Mouse (Mus musculus) ovary, postnatal 14 days (tissue): ENCODE data around the gene Trappc10.
A peak's percentile ranks its signal among the peaks of the same experiment; 100 is the strongest.

ENCODE experiments used
- DNase-seq: peaks from one replicate; pipeline ENCODE4 v3.0.0; 2022; ENCODE audit warnings: low spot score

Gene Trappc10

DNA sequence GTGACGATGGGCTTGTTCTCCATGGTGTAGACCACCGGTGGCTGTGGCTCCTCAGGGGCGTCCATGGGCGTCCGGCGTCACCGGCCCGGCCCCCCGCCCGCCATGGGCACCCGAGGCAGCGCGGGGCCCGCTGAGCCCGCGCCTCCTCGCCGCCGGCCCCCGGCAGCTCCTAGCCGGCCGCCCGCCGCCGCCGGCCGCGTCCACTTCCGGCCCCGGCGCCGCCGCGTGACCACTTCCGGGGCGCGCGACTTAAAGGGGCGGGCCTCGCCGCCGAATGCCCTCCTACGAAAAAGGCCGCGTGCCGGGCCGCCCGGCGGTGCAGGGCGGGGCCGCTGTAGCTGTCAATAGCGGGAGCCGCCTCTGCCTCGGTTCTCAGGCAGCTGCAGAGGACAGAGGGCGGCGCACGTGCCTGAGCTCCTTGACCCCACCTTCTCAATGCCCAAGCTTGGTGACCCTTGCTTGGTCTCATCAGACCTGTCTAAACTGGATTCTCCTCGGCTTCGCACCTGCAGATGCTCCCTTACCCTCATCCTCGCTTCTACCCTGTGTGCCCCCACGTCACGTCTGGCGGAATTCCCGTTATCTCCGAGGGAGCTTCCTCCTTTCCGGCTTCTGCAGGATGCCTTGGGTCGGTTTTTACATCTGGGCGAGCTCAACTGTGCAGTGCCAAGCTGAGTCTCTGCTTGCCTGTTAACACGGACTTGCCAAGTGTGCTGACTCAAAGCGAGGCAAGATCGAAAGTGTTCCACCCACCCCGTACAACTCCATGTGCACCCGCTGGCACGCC lies at the start of gene Trappc10:
Gene Trappc10 (minus strand): TSS at position 204 of the 787 bp plus-strand sequence.
- peak; percentile 75 for DNase-seq

DNA sequence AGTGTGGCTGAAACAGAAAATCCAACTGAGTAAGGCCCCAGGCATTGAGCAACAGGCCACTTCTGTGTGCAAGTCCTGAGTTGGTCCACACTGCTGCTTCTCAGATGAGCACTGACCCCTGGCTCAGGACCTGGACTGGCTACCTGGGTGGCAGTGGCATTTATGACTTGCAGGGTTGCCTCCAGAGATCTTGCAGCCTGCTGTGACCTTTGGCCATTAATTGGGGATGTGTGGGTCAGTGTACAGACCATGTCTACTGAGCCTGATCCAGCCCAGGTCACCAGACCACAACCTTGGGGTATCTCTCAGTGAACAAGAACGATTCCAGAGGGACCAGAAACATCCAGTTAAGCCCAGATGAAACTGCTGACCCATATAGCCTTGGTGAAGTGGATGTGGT lies 49.1 kb upstream of the Trappc10 start:
- DNase-seq, result no peak

DNA sequence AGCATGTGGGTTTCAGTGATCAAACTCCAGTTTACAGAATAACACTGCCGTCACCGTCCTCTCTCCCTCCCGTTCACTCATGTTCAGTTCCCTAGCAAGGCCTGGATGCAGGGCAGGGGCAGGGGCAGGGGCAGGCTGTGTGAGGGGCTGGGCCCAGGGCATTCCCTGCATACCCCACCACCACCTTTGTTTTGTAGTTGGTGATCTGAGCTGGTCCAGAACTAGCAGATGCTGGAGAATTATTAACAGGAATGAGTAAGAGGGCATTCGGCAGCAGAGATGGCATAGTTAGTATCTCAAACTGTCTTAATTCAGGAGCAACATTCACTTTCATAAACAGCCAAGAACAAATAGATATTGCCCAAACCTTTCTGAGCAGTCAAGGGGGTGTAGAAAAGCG lies 47.9 kb upstream of the Trappc10 start:
- no peak for DNase-seq

DNA sequence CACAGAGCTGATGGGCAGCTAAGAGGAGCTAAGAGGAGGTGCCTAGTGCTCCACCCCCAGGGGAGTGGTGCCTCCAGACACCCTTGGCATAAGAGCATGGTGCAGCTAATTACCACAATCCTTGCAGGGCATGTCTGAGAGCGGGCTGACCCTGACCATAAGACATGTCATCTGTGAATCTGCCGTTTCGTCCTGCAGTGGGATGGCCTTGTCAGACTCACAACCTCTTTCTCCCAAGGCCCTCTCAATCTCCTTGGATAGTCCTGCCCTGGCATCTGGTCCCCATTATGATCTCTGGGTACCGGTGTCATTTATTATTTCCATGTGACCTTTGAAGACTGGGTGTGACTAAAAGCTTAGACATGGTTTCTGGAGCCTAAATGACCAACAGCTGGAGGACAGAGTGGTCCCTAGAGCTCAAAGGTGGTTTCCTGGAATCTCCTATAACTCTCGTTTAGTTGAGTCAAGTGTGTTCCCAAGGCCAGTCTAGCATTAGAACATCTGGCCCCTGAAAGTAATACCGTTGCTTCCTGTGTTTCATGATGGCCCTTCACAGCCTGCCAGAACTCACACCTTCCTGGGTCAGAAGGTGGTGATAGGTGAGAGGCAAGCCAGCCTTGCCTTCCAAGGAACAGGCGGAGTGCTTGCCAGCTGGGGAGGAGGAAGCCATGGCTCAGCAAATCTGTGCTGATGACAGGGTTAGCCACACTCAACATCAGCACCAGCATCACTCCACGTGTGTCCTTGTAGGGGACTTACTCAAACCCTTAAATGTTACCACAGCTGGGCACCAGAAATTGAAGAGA lies 46.5 kb upstream of the Trappc10 start:
- no peak for DNase-seq

DNA sequence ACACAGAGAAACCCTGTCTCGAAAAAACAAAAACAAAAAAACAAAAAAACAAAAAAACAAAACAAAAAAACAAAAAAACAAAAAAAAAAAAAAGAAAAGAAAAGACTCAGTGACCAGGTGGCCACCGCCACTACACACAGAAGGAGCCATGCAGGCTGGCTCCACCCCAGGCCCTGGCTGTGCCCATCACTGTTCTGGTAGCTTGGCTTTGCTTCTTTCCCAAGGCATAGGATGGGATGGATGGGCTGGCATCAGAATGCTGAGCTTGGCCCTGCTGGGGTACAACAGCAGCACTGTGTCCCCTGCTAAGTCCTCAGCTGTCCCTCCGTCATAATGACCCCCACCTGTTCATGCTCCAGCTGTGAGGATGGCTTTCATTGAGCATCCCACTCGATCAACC lies 44.5 kb upstream of the Trappc10 start:
- no peak for DNase-seq

DNA sequence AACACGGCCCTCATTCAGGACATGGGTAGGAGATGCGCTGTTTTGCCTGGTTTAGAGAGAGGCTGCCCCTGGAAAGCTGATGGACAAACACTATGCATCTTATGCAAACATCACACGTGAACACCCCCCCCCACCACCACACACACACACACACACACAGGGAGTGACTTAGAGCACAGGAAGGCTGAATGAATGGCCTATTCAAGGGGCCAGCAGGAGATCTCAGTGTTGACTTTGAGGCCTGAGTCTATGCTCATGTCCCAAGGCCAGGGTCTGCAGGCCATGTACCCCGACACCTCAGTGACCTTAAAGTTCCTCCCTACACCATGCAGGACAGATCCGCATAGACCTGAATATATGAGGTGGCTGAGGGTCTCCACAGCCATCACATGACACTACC lies 43.7 kb upstream of the Trappc10 start:
- no peak for DNase-seq

DNA sequence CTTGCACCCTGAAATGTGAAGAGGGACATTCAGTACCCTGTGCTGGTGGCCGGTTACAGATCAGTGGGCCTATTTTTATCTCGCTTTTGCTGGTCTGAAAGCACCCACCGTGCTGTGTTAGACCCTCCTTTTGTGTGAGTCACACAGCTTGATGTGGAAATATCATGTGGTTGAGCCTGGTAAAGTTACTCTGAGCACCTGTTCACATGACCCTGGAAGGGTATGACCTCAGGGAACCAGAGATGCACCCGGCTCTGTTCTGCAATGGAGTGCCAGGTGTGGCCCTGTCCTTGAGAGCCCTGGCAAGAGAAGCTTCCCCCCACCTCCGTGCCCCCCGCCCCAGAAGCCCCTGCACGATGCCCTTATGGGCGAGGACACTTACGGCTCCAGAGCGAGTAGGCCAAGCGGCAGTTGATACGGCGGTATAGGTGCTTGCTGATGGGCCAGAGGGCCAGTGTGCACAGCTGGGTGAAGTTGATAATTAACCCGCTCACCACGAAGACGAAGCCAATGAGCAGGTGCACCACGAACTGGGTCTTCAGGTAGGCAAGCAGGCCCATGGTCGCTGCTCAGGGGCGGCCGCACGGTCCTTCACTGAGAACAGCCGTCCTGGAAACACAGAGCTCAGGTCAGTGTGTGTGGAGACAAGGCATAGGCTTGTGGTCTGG lies 43.2 kb upstream of the Trappc10 start:
- no peak for DNase-seq

DNA sequence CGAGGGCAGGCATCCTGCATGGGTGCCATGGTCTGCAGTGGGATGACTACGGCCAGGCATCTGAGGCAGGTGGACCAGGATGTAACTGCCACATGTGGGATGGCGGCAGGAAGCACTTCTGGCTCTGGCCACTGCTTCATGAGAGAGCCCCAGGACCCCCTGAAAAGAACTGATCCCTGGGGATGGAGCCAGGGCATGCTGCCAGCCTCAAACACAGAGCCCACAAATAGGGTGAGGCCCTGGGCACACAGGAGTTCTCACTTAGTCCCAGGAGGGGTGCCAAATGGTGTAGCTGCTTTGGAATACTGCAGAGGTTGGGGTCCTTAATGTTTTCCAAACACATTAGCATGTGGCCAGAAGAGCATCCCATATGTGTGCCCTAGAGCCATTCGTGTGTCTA lies 41.5 kb upstream of the Trappc10 start:
- no peak for DNase-seq

DNA sequence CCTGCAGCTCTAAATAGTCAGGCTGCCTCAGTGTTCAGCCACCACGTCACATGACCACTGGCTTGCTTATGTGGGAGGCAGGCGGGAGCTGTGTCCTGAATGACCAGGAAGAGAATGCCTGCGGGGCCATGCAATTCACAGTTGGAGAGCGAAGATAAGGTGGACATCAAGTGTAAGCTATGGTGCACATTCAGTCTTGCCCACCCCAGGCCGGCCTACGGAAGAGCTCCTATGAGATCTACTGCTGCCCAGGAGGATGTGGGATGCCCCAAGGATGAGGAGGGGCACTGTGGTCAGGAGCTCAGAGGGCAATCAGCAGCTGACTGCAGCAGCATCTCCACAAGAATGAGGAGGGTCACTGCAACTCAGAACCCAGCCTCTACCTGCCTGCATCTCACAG lies 41.0 kb upstream of the Trappc10 start:
- DNase-seq, result no peak

DNA sequence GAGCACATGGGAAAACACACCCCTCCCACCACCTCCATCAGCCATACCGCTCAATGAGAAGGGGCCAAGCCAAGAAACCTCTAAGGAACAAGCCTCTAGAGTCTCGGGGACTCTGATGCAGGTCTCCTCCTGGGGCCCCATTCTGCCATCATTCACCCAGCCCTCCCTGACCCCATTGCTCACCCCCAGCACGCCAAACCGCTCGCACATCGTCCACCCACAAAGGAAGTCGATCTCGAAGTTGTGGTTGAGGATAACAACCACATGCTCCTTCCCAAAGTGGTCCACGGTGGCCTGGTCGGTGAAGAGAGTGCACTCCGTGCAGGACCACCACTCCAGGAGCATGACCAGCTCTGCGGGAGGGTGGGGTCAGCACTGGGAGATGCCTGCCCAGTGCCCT lies 40.4 kb upstream of the Trappc10 start:
- no peak for DNase-seq

DNA sequence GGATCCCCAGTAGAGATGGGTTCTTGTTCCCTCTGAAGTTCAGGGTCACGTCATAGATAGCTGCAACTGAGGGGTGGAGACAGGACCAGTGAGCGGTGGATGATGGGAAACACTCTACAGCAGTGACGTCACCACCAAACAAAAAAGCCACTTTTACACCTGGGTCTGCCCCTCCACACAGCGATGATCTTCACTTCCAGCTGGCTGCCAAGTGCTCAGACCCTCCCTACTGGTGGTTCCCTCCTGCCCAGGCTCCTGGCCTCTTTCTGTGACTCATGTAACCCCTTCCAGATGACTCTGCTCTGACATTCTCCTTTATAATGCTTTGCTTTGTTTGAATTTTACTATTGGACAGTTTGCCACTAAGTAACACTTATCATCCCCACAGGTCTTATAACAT lies 38.0 kb upstream of the Trappc10 start:
- DNase-seq, result no peak

DNA sequence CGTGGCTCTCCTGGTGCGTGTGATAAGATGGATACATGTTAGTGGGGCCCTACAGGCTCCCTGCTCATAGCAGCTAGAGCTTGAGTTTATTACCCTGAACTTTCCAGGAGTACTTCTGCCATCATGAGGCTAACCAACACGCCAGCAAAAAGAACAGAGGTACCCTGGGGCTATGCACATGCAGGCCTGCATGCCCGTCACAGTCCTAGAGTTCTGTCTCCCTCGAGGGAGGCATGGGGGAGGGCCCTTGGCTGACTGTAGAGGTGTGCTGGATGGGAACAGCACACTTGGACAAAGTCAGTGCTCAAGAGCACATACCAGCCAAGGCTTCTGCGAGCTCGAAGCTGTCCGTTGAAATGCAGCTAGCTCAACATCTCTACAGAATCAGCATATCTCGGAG lies 36.0 kb upstream of the Trappc10 start:
- DNase-seq, result no peak

DNA sequence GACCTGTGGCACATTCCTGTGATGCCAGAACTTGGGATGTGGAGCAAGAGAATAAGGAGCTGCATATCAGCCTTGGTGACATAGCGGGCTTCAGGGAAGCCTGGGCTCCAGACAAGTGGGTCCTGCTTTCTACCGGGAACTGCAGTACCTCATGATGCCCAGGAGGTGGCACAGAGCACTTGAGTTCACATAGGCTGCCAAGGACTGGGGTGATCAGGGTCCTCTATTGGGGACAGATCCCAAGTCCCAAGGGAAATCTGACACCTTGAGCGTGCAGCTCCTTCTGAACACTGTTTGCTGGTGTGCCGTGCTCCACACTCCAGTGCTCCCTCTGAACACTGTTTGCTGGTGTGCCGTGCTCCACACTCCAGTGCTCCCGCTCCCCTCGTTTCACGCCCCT lies 34.8 kb upstream of the Trappc10 start:
- DNase-seq, result peak; percentile 28

DNA sequence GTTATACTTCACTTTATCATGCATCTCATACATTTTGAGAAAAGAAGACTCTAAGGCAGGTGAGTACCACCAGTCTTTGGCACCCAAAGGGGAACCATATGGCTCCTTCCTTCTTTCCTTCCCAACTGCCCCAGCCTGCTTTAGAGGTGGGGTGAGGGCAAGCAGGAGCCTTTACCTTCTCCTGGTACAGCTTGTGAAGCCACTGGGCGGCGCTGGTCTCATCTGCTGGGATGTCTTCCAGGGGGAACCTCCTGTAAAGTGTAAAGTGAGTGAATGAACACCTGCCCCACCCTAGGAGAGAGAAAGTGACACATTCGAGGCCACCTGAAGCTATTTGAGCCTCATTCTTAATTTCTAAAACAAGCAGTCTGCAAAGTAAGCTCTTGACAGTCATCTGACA lies 33.4 kb upstream of the Trappc10 start:
- DNase-seq, result no peak

DNA sequence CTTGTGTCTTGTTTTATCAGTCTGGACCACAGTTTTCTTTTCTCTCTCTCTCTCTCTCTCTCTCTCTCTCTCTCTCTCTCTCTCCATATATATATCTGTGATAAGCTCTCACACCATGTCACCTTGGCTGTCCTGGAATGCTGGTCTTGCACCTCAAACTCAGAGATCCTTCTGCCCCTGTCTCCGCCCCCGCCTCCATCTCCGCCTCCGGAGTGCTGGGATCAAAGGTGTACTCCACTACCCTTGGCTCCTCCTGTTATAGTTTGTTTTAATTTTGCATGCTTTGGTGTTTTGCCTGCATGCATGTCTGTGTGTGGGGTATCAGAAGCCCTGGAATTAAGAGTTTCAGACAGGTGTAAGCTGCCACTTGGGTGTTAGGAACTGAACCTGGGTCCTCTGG lies 31.8 kb upstream of the Trappc10 start:
- DNase-seq, result no peak

DNA sequence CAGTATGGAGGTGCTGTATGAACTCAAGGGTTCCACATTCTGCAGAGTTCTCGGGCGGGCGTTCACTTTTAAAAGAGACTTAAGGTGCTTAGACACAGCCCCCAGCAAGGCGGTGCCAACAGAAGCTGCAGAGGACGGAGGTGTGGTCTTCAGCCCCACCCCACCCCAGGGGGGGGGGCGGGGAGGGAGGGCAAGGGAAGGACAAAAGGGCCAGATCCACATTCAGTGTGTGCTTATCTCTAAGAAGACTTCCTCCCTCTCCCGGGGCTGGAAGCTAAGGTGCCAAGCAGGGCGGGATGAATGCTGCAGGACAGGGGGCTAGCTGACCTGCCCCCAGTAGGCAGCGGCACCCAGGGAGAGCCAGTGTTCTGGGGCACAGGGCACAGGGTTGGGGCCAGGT lies 28.5 kb upstream of the Trappc10 start:
- DNase-seq, result no peak

DNA sequence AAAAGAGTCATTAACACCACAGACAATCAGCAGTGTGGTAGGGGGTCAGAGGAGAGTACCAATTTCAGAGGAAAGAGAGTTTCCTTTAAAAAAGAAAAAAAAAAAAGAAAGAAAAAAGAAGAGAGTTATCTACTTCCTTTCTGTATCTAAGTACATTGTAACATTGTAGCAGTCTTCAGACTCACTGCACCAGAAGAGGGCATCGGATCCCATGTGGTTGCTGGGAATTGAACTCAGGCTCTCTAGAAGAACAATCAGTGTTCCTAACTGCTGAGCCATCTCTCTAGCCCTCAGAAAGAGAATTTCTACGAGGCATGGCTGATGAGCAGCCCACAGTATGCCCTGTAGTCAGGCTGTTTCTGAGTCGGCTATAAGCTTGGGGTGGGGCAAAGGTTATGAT lies 21.4 kb upstream of the Trappc10 start:
- no peak for DNase-seq

DNA sequence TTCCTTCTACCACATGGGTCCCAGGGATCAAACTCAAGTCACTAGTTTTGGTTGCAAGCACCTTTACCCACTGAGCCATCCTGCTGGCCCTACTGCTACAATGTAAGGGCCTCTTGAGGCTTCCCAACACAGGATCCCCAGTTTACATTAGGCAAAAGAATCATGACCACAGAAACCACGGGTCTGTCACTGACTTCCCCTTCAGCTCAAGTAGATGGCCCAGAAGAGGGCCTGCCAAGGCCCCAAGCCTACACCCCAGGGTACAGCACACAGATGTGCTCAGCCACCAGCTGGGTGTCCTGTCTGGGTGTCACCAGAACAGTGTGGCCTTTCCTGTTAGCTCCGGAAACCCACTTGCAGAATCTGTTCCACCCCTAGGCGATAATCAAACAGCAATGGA lies 20.3 kb upstream of the Trappc10 start:
- DNase-seq, result no peak

DNA sequence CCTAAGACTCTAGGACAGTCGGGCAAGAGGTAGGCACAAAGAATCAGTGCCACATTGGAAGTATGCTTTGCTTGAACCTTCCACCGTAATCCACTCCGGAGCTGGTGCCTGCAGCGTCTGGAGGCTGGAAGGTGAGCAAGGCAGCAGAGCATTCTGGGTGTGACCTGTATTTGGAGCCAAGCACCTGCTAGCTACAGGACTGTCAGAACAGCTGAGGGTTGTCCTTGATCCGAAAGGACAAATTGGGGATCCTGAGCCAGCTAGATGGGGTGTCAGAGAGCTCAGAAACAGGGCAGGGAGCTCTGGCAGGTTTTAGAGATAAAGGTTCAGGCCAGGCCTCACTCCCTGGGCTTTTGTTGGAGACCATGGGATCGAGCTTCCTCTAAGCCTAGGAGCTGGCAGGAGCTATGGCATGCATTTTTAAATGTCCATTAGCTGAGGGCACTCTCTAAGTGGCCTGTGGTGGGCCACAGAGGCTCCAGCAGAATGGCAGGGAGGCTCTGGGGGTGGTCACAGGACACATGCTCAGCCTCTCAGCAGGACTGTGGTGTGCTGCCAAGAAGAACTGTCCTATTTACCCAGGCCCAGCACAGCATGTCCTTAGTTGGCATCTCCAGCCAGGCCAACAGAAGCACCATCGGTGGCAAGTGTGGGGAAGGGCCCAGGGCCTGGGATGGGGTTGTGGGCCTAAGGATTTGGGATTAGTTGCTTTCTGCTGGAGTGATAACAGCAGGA lies 16.6 kb upstream of the Trappc10 start:
- DNase-seq, result no peak

DNA sequence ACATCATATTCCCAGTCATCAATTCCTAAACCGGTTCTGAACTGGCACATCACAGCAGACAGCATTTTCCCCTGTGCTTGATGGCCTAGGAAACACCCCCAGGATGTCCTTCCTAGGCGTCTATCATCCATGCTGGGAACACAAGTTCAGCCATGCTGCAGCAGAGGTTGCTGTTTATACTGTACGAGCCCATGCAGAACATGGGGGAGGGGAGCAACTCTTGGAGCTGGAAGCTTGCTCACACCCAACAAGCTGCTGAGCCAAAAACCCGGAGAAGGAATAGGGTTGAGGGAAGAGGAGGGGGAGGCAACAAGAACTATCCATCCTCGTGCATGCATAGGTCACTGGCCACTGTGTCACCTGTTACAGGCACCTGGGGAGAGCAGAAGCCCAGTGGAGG lies 15.9 kb upstream of the Trappc10 start:
- no peak for DNase-seq

DNA sequence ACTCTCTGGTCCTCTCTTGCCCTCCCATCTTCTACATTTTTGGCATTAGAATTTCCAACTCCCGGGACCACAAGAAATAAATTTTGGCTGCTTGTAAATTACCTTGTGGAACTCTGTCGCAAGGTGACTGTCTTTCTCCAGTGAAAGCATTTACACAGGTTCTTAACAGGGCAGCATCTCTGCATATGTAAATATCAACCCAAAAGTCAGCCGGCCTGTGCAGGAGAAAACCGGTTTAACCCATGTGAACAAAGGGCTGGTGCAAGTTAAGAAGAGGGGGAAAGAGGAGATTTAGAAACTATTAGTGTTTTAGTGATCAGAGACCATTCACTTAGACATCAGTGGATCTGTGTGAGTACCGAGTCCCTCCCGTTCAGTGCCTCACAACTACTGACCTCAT lies 15.3 kb upstream of the Trappc10 start:
- no peak for DNase-seq

DNA sequence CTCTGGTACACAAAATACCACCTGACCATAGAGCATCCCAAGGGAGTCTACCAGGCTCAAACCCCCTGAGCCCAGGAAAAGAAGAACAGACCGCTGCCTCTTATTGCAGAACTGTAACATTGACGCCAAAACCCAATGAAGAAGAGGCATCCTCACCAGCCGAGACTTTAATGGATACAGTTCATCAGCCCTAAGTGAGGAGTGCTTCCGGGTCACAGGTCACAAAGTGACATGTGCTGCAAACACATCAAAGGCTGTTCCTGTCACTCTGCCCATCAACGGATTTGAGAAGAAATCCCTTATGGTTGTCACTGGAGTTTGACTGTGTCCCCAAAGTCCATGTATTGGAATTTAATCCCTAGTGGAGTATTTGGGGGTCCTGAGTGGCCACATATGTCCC lies 14.8 kb upstream of the Trappc10 start:
- DNase-seq, result no peak
